Mouse (Mus musculus) gastrocnemius, postnatal 10 days (tissue): Measurements from ENCODE around the gene Gm14403. TPM values are rescaled to one million over a fixed set of nuclear protein-coding genes. Genes with fewer than 3 reads are reported as not detected.
"Not testable (repeated sequence)": the region's sequence is repeated elsewhere in the genome, so short reads cannot be mapped to it uniquely, and the experiment has no call there.

ENCODE experiments used
- DNase-seq: peaks from one replicate; pipeline ENCODE4 v3.0.0; 2021; ENCODE audit warnings: mixed read lengths
- long read RNA-seq, 2 experiments: library from polyadenylated mRNA; stranded (forward); transcript quantifications; one replicate each; pipeline ENCODE4 v2.0.0; 2021
- total RNA-seq, 2 experiments: library from RNA; stranded (reverse); gene quantifications; 2 replicates each; pipeline ENCODE4 v1.2.3; 2021

Gene Gm14403
- total RNA-seq: 10 to 100 TPM; 21.1 to 22.4 TPM
- long read RNA-seq, experiment 1, partial matches to known transcripts: 2 of 10 reads
- long read RNA-seq, experiment 1, other reads (novel, unspliced or antisense): 5 of 10 reads
- long read RNA-seq, experiment 2, partial matches to known transcripts: 0 of 14 reads
- long read RNA-seq, experiment 2, other reads (novel, unspliced or antisense): 13 of 14 reads

DNA sequence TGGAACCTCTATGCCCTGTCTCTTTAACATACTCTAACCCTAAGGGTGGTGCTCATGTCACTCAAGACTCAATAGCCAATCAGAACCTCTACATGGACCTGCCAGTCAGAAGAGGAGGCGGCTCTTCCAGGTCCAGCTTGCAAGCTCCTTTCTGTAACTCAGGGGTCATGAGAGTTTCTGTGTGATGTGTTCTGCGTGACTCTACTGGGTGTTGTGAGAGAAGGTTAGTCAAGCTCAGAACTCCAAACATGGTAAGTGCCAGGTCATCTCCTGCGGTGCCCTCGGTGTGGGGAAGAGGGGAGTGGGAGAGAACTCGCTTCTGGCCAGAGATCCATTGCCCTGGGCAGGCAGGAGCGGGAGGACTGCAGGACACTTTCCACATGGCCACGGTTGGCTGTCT lies at the start of gene Gm14403:
Gene Gm14403, plus strand, starts transcription at position 149 of the 400 bp plus-strand sequence.
- DNase-seq: peak; percentile 28

GRCm38 (mm10) chr2:177464676-177465075 lies 33.3 kb upstream of the Gm14403 start, which contains the start of gene Zfp970:
Gene Zfp970, plus strand, starts transcription at chr2:177464733.
- not testable (repeated sequence) for DNase-seq

DNA sequence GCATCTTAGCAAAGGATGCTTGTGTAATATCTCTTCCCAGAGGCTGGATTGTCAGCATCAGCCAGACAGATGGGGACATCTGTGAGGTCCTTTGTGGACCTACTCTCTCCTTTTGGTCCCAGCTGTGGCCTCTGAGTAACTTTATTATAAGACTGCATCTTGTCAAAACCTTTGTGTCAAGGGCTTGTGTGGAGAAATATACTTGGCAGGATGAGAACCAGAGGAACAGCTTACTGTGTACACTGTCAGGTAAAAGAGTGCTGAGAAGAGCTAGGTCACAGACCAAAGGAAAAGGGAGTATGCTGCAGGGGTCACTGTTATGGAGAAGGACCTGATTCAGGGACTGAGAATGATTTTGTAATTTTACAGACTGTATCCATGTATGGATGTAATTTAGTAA lies 29.8 kb upstream of the Gm14403 start:
- DNase-seq: not testable (repeated sequence)

GRCm38 (mm10) chr2:177472261-177472660 lies 25.8 kb upstream of the Gm14403 start:
- not testable (repeated sequence) for DNase-seq

- not testable (repeated sequence) for DNase-seq
Observed at GRCm38 (mm10) chr2:177481971-177482370, 16.0 kb upstream of the Gm14403 start.

- not testable (repeated sequence) for DNase-seq
Observed at GRCm38 (mm10) chr2:177483238-177483948, 14.6 kb upstream of the Gm14403 start.

DNA sequence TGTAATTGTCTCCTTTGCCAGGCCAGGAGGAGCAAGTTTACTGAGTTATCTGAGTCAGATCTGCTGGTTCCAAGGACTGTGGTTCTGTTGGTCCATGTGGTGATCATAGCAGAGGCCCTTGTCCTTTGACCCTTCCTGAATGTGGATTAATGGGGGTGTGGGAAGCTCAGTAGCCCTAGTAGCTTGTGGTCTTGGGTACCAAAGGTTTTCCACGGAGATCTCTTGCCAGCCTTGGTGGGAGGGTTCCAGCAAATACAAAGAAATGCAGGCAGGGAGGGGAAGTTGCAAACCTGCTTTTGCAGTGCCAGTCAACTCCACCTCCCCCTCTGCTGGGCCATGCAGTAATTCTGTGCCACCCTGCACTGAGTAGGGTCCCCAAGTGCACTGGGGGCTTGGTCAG lies 1.2 kb downstream of the Gm14403 start:
- DNase-seq: not testable (repeated sequence)

DNA sequence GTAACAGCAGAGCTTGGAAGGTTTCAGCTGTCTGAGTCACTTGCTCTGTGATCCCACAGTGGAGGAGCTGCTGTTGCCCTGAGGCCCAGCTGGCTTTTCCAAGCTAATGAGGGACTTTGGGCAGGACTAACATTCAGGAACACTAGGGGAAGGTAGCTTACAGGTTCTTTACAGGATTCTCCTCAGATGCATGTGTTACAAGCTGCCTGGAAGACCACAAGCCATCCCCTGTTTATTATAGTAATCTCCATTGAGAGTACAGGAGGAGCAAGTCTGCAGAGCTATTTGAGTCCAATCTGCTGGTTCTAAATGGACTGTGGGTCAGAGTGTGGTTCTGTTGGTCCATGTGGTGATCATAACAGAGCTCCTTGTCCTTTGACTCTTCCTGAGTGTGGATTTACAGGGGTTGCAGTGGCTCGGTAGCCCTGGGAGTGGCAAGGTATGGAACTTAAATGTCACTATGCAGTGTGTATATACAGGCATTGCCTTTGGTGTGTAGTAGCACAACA lies 7.2 kb downstream of the Gm14403 start:
- not testable (repeated sequence) for DNase-seq

DNA sequence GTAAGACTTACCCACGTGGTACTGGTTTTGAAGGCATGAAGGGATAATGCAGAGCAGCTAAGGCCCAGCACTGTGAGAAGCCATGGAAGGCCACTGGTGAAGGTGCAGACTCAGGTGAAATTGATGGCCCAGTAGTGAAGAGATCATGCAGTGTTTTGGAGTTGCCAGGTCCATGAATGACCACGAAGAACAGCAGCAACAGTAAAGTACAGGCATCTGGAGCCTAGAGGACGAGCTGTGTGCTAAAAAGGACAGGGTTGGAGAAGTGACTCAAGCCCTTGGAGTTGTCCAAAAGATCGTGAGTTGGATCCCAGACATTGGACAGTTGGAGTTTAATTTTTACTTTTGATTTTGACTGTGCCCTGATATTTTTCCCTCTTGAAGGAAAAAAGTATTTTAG lies 13.4 kb downstream of the Gm14403 start:
- DNase-seq: not testable (repeated sequence)

GRCm38 (mm10) chr2:177511972-177512371 lies 14.0 kb downstream of the Gm14403 start:
- DNase-seq: not testable (repeated sequence)

GRCm38 (mm10) chr2:177513991-177514479 lies 16.0 kb downstream of the Gm14403 start:
- not testable (repeated sequence) for DNase-seq

- DNase-seq: not testable (repeated sequence)
Observed at GRCm38 (mm10) chr2:177517746-177518145, 19.7 kb downstream of the Gm14403 start.

DNA sequence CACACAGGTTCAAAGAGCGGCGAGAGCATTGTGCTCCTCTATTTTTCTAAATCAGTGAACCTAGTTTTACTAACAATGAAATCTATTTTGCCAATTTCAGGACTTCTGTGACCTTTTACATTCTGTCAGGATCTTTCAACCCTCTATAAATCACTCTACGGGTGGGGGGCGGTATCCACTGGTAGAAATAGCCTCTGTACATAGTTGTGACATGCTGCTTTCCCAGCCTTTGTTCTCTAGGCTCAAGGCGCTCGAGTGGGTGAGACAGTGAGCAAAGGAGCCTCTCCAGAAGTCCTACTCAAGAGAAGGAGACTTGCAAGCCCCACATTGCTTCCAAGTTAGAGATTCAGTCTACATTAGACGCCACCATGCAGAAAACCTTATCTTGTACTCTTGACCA lies 20.3 kb downstream of the Gm14403 start:
- not testable (repeated sequence) for DNase-seq

DNA sequence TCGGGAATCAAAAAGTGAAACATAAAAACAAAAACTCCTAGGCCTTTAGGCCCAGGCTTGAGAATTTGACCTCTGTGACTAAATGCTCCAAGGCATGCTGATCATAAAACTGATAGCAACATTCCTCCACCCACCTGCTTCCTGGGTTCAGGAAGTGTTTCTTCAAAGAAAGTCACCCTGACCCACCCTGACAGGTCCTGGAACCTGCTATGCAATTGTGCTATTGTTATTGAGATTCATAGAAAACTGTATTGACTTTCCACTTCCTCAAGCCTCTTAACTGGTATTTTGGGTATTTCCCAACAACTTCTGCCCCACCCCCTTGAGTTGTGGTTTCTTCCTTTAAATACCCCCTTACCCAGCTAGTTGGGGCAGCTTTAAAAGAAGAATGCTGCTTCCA lies 20.9 kb downstream of the Gm14403 start:
- DNase-seq: not testable (repeated sequence)

DNA sequence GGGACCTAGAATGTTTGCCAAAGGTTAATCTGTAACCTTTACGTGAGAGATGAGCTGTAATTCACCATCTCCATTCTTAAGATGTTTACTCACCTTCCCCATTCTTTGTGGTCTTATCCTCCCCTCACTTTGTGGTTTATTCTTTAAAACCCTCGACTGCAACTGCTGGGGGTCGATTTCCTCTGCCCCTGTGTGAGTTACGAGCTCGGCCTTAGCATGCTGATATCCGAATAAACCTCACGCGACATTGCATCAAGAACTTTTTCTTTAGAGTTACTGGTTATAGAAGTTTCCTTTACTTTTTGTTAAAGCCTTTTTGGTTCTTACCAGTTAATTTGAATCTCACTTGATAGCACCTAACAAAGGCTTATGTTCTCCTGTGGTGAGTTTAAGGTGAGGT lies 22.0 kb downstream of the Gm14403 start:
- DNase-seq: no peak

DNA sequence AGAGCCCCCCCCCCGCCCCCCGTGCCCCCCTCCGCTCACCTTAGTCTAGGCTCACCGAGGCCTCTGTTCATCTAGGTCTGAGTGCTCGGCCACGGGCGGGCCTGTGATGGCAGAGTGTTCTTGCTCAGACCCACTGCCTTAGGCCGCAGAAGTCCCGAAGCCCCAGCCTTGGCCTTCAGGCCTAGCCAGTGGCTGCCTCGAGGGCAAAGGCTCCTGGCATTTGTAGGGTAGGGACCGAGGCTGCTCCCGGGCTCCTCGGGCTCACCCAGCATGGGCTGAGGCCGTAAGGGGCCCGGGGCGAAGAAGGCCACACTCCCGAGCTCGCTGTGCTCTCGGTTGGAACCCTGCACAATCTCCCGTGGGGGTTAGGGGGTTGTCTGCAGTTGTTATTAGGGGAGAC lies 25.0 kb downstream of the Gm14403 start:
- DNase-seq: peak; percentile 17

GRCm38 (mm10) chr2:177523674-177524073 lies 25.7 kb downstream of the Gm14403 start:
- not testable (repeated sequence) for DNase-seq

- DNase-seq: not testable (repeated sequence)
Observed at GRCm38 (mm10) chr2:177524171-177524570, 26.2 kb downstream of the Gm14403 start.

DNA sequence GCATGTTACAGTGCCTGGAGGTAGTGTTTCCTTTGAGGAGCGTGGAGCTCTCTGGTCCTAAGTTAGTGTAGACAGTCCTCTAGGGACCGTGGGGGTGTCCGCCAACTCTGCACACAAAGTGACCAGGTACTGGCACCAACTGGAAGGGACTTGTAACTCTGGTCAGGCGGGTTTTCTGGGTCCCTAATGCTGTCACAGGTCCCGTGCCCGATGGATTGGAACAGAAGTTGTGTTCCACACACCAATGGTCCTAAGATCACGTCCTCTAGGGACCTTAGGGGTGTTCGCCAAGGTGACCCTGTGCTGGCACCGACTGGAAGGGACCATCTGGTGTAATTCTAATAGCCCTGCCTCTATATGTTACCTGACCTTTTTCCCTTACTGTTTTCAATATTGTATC lies 37.9 kb downstream of the Gm14403 start:
- no peak for DNase-seq

- not testable (repeated sequence) for DNase-seq
Observed at GRCm38 (mm10) chr2:177537141-177537540, 39.1 kb downstream of the Gm14403 start.

DNA sequence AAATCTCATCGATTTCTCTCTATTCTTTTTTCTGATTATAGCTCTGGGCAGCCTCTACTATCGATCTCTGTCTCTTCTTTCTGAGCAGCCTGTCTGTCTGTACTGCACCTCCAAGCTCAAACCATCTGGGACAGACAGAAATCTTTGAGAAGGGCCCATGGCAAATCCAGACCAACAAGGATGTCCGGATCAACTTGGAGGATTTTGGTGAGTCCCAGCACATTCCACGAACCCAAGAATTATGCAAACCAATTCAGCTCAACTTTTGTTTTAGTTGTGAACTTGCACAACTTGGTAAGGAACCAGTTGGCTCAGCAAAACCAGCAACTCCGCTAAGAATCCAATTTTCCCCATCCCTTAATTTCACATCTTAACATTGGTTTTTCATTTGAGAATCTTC lies 39.7 kb downstream of the Gm14403 start:
- DNase-seq: not testable (repeated sequence)

DNA sequence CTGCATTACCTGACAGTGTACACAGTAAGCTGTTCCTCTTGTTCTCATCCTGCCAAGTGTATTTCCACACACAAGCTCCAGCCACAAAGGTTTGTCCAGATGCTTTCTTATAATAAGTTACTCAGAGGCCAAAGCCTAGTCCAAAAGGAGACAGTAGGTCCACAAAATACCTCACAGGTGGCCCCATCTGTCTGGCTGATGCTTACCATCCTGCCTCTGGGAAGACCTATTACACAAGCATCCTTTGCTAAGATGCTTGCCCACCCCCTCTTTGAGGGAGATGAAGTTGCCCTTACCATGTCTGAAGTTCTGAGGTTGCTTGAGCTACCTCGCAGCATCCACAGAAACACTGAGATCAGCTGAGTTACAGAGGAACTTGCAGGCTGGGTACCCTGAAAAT lies 57.2 kb downstream of the Gm14403 start:
- not testable (repeated sequence) for DNase-seq
